Mouse (Mus musculus): ENCODE data around the gene Defb3. TPM values are rescaled to one million over a fixed set of nuclear protein-coding genes. Genes with fewer than 3 reads are reported as not detected.
"Not testable (repeated sequence)": the region's sequence is repeated elsewhere in the genome, so short reads cannot be mapped to it uniquely, and the experiment has no call there.

Defb3 gene
- not detected in 2 replicates for polyA plus RNA-seq (2011; ENCODE audit: insufficient read length, low read depth, missing spikeins)

DNA sequence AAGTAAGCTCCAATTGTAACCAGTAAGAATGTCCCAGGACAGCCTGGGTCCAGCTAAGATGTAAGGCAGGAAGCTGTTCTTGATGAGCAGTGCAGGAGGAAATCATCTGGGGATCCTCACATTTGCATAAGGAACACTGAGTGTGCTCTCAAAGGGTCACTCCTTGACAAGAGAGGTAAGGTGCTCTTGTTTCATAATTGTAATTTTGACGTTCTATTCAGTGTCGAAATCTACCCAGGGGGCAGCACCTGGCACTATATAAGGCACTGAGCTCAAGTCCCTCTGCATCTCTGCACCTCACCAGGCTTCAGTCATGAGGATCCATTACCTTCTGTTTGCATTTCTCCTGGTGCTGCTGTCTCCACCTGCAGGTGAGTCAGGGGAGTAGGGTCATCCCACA, at the start of gene Defb3:
Defb3 (plus strand) TSS at position 301 of the 400 bp plus-strand sequence.
- H3K27ac ChIP-seq (ENCODE audit: insufficient read depth, low read length); H3K4me3 ChIP-seq (ENCODE audit: insufficient read depth, low read length); H3K4me1 ChIP-seq (ENCODE audit: control insufficient read depth, insufficient read depth, low read length): not testable (repeated sequence)

DNA sequence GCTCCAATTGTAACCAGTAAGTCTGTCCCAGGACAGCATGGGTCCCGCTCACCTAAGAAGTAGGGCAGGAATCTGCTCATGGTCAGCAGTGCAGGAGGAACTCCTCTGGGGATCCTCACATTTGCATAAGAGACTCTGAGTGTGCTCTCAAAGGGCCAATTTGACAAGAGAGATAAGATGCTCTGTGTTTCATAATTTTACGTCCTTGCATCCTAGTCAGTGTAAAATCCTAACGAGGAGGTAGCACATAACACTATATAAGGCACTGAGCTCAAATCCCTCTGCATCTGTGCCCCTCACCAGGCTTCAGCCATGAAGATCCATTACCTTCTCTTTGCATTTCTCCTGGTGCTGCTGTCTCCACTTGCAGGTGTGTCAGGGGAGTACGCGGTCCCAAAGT, 45.9 kb upstream of the Defb3 start, which contains the start of gene Defb5:
Defb5 (plus strand) TSS at position 301 of the 400 bp plus-strand sequence.
- no peak within 1 kb of the TSS for H3K4me3 ChIP-seq (ENCODE audit: insufficient read depth, low read length)
- TF ChIP-seq POLR2A (IDR thresholded peaks at IDR 0.05; ENCODE audit: low read depth, low read length) (no peak), CTCF (IDR thresholded peaks at IDR 0.05; ENCODE audit: borderline replicate concordance, insufficient read depth, low read length) (no peak)
- no peaks in the 10 kb centered on the region for H3K4me1 ChIP-seq (ENCODE audit: control insufficient read depth, insufficient read depth, low read length)
- no peak within 1 kb of the TSS for H3K27ac ChIP-seq (ENCODE audit: insufficient read depth, low read length)

DNA sequence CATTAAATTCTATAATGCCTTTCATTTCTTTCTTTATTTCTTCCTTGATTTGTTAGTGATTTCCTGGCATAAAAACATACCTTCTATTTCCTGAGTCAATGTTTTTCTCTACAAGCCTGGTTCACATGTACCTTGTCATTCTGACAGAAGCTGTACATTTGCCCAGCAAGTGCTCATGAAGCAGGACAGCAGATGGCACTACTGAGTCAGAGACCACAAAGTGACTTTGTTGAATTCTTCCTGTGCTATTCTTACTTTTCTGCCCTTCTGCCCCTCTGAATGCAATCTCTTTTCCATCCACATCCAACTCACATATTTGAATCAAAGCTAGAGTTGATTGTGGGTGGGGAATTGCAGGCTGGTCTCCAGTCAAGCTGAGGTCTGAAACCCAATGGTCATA, 35.0 kb upstream of the Defb3 start:
- TF ChIP-seq CTCF (IDR thresholded peaks at IDR 0.05; ENCODE audit: borderline replicate concordance, insufficient read depth, low read length) (no peak), POLR2A (IDR thresholded peaks at IDR 0.05; ENCODE audit: low read depth, low read length) (no peak)
- H3K27ac ChIP-seq (ENCODE audit: insufficient read depth, low read length) = no peak overlapping the region

DNA sequence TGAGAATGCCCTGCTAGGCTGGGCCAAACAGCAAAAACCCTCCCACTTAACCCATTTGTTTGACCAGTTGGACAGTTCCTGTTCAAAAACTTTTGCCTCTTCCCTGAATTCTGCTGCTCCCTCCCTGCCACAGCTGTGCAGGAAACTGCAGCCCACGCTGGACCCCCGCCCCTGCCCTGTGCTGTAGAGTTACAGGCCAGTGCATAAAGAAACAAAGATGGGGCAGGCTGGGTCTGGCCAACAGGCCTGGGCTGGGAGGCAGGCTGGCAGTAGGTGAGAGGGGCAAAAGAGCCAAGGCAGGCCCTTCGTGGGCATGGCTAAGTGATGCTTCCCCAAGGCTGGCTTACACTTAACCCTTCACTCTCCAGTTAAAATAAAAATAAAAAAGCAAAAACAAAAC, 33.5 kb upstream of the Defb3 start:
- Histone ChIP-seq H3K27ac (ENCODE audit: insufficient read depth, low read length) (no peak overlapping the region), H3K4me1 (ENCODE audit: control insufficient read depth, insufficient read depth, low read length) (no peaks in the 10 kb centered on the region), H3K4me3 (ENCODE audit: insufficient read depth, low read length) (no peak overlapping the region)
- no peak for TF ChIP-seq POLR2A (IDR thresholded peaks at IDR 0.05; ENCODE audit: low read depth, low read length)
- TF ChIP-seq CTCF (IDR thresholded peaks at IDR 0.05; ENCODE audit: borderline replicate concordance, insufficient read depth, low read length) = no peak

More for the DNA sequence above, 35.0 kb upstream of the Defb3 start:
- Histone ChIP-seq H3K4me3 (ENCODE audit: insufficient read depth, low read length) (no peak overlapping the region), H3K4me1 (ENCODE audit: control insufficient read depth, insufficient read depth, low read length) (no peaks in the 10 kb centered on the region)

GRCm38 (mm10) chr8:19298361-19298760, 5.2 kb downstream of the Defb3 start:
- H3K27ac ChIP-seq (ENCODE audit: insufficient read depth, low read length); H3K4me1 ChIP-seq (ENCODE audit: control insufficient read depth, insufficient read depth, low read length); H3K4me3 ChIP-seq (ENCODE audit: insufficient read depth, low read length): not testable (repeated sequence)

DNA sequence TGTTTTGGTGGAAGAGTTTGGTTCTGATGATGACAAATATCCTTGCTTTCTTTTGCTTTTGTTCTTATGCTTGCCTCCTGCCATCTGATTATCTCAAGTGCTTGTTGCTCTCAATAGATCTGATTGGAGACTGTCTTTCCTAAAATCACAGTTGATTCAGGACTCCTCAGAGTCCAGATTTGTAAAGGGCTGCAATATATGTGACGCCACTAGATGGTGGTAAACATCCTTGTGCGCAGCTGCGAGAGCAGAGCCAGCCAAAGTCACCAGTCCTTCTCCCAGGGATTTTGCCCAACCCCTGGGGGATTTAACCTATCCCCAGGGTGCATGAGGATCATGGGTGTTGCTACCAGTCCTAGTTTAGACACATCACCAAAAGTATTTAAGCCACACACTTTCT, 38.7 kb downstream of the Defb3 start:
- no peak overlapping the region for H3K4me3 ChIP-seq (ENCODE audit: insufficient read depth, low read length)
- no peak overlapping the region for H3K27ac ChIP-seq (ENCODE audit: insufficient read depth, low read length)
- no peaks in the 10 kb centered on the region for H3K4me1 ChIP-seq (ENCODE audit: control insufficient read depth, insufficient read depth, low read length)
- TF ChIP-seq POLR2A (IDR thresholded peaks at IDR 0.05; ENCODE audit: low read depth, low read length) (no peak), CTCF (IDR thresholded peaks at IDR 0.05; ENCODE audit: borderline replicate concordance, insufficient read depth, low read length) (no peak)

Other genes starting within 250 kb of the Defb3 start
- gene Defb39, start 228.6 kb upstream of the Defb3 start, polyA plus RNA-seq (2011; ENCODE audit: insufficient read length, low read depth, missing spikeins) = not detected in 2 replicates
- not detected in 2 replicates for gene Defb12, start 178.5 kb upstream of the Defb3 start, polyA plus RNA-seq (2011; ENCODE audit: insufficient read length, low read depth, missing spikeins)
- not detected in 2 replicates for gene Defb34, start 169.6 kb upstream of the Defb3 start, polyA plus RNA-seq (2011; ENCODE audit: insufficient read length, low read depth, missing spikeins)
- not detected in 2 replicates for gene Gm45826, start 152.6 kb upstream of the Defb3 start, polyA plus RNA-seq (2011; ENCODE audit: insufficient read length, low read depth, missing spikeins)
- gene Defb14, start 99.0 kb upstream of the Defb3 start, polyA plus RNA-seq (2011; ENCODE audit: insufficient read length, low read depth, missing spikeins) = not detected in 2 replicates
- gene Defb4, start 94.7 kb upstream of the Defb3 start, polyA plus RNA-seq (2011; ENCODE audit: insufficient read length, low read depth, missing spikeins) = not detected in 2 replicates
- not detected in 2 replicates for gene Defb6, start 67.9 kb upstream of the Defb3 start, polyA plus RNA-seq (2011; ENCODE audit: insufficient read length, low read depth, missing spikeins)
- gene Defb46, start 53.4 kb upstream of the Defb3 start, polyA plus RNA-seq (2011; ENCODE audit: insufficient read length, low read depth, missing spikeins) = not detected in 2 replicates
- gene Defb5, start 45.8 kb upstream of the Defb3 start, polyA plus RNA-seq (2011; ENCODE audit: insufficient read length, low read depth, missing spikeins) = not detected in 2 replicates
- gene Defb8, start 154.2 kb downstream of the Defb3 start, polyA plus RNA-seq (2011; ENCODE audit: insufficient read length, low read depth, missing spikeins) = not detected in 2 replicates
- not detected in 2 replicates for gene Defb7, start 201.7 kb downstream of the Defb3 start, polyA plus RNA-seq (2011; ENCODE audit: insufficient read length, low read depth, missing spikeins)

Data from embryonic fibroblast, embryonic 13.5 days (primary cell).